Mouse (Mus musculus) right cerebral cortex, postnatal 10 days (tissue): ENCODE measurements at regions not wholly inside any gene's neighbourhood (a gene's known extent, or its start where the extent isn't known, plus 50 kb on each side); places are given as distances from the start of the nearest gene placed in this dataset.
"Not testable (repeated sequence)": the region's sequence is repeated elsewhere in the genome, so short reads cannot be mapped to it uniquely, and the experiment has no call there.

ENCODE experiments used
- DNase-seq, 2 experiments: peaks; one replicate each; pipeline ENCODE4 v3.0.0; 2021; ENCODE audit warnings: low spot score in 2 of 2

GRCm38 (mm10) chr10:26139100-26140093, 60.5 kb upstream of the Tmem200a start:
- DNase-seq: peak; percentile 70 to 81

- peak in 1 of 2 experiments; percentile 25 for DNase-seq
Measured at GRCm38 (mm10) chr10:26152586-26152985, 73.7 kb upstream of the Tmem200a start.

GRCm38 (mm10) chr10:26158786-26159185, 70.7 kb upstream of the Samd3 start:
- no peak for DNase-seq

DNA sequence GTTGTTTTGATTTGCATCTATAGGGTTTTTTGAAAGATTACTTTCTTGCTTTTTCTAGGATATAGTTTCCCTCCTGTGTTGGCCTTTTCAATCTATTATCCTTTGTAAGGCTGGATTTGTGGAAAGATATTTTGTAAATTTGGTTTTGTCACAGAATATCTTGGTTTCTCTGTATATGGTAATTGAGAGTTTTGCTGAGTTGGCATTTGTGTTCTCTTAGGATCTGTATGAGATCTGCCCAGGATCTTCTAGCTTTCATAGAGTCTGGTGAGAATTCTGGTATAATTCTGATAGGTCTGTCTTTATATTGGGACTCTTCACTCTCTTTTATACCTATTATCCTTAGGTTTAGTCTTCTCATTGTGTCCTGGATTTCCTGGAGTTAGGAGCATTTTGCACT, 68.4 kb upstream of the Samd3 start:
- DNase-seq: not testable (repeated sequence)

DNA sequence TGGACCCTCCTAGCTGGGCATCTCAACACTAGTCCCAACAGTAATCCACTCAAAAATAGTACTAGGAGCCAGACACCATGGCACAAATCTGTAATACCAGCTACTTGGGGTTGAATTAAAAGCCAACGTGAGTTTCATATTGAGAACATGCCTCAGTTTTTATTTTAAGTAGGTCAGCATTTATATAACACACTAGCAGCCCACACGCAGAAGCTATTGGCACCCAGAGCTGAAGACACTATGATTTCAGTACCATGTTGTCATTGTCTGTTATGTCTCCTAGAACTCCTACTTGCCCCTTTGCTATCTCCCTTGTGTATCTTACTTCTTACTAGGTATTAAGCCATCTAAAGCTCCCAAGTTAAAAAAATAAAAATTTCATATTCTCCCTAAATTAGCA, 65.0 kb upstream of the Samd3 start:
- no peak for DNase-seq

GRCm38 (mm10) chr10:26177591-26177990, 51.9 kb upstream of the Samd3 start:
- DNase-seq: no peak

GRCm38 (mm10) chr10:26178356-26178755, 51.2 kb upstream of the Samd3 start:
- peak; percentile 52 to 59 for DNase-seq
